Mouse (Mus musculus) gastrocnemius, adult 18-20 months (tissue): Measurements from ENCODE around the gene Prkce. TPM values are rescaled to one million over a fixed set of nuclear protein-coding genes. Genes with fewer than 3 reads are reported as not detected.

ENCODE experiments used
- DNase-seq: peaks from one replicate; pipeline ENCODE4 v3.0.0; 2021; ENCODE audit warnings: low spot score
- total RNA-seq, 2 experiments: library from RNA; stranded (reverse); gene quantifications; 2 replicates each; pipeline ENCODE4 v1.2.3; 2021

Gene Prkce
- total RNA-seq, 2 experiments from 2014 or later = 11.6 to 12.3 TPM

- peak; percentile 29 for DNase-seq
Measured at GRCm38 (mm10) chr17:86507342-86508211, 340.0 kb downstream of the Prkce start.

- DNase-seq = no peak
Measured at GRCm38 (mm10) chr17:86508212-86508490, 340.6 kb downstream of the Prkce start.

GRCm38 (mm10) chr17:86509871-86510270, 342.3 kb downstream of the Prkce start:
- DNase-seq = no peak

- DNase-seq = no peak
Measured at GRCm38 (mm10) chr17:86514974-86515620, 347.5 kb downstream of the Prkce start.

- DNase-seq = no peak
Measured at GRCm38 (mm10) chr17:86516630-86517029, 349.0 kb downstream of the Prkce start.

- no peak for DNase-seq
Measured at GRCm38 (mm10) chr17:86518604-86519003, 351.0 kb downstream of the Prkce start.

GRCm38 (mm10) chr17:86521252-86521651, 353.7 kb downstream of the Prkce start:
- DNase-seq = peak; percentile 20

DNA sequence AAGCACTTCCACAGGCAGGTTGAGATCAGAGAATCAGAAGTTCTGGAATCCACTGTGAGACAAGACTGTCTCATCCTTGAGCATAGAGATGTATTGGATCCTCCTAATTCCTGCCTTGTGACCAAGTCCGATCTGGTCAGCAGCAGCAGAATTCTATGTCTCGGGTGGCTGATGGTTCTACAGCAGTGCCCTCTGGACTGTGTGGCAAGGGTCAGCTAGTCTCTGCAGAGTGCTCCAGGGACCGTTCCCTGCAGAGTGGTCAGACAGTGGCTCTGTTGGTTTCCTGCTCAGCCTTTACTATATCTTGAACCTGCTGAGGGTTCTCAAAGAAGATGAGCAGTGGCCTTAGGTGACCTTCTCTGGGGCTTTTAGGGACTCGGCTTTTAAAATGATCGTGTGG, 355.1 kb downstream of the Prkce start:
- DNase-seq = no peak

GRCm38 (mm10) chr17:86523374-86523773, 355.8 kb downstream of the Prkce start:
- no peak for DNase-seq

GRCm38 (mm10) chr17:86523843-86524242, 356.3 kb downstream of the Prkce start:
- no peak for DNase-seq

GRCm38 (mm10) chr17:86525075-86525474, 357.5 kb downstream of the Prkce start:
- DNase-seq = no peak

- DNase-seq = no peak
Measured at GRCm38 (mm10) chr17:86526016-86526415, 358.4 kb downstream of the Prkce start.

GRCm38 (mm10) chr17:86527298-86527697, 359.7 kb downstream of the Prkce start:
- DNase-seq = no peak

- DNase-seq = no peak
Measured at GRCm38 (mm10) chr17:86529003-86529402, 361.4 kb downstream of the Prkce start.

GRCm38 (mm10) chr17:86529411-86529810, 361.8 kb downstream of the Prkce start:
- DNase-seq = no peak

DNA sequence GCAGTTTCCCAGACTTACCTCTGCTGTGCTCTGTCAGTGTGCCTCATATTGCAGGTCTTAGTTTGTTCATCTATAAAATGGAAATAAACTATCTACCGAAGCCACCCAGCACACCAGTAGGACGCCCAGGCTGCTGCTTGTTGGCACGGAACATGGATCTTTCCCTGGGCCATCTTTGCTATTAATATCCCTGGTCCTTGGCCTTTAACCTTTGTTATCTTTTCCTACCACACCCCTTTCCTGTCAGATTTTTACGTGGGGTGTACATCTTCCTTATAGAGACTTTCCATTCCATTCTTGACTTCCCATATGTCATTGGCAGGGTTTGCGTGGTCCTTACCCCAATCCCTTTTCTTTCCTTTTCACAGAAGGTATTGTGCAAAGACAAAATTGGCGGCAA, 363.6 kb downstream of the Prkce start:
- no peak for DNase-seq

DNA sequence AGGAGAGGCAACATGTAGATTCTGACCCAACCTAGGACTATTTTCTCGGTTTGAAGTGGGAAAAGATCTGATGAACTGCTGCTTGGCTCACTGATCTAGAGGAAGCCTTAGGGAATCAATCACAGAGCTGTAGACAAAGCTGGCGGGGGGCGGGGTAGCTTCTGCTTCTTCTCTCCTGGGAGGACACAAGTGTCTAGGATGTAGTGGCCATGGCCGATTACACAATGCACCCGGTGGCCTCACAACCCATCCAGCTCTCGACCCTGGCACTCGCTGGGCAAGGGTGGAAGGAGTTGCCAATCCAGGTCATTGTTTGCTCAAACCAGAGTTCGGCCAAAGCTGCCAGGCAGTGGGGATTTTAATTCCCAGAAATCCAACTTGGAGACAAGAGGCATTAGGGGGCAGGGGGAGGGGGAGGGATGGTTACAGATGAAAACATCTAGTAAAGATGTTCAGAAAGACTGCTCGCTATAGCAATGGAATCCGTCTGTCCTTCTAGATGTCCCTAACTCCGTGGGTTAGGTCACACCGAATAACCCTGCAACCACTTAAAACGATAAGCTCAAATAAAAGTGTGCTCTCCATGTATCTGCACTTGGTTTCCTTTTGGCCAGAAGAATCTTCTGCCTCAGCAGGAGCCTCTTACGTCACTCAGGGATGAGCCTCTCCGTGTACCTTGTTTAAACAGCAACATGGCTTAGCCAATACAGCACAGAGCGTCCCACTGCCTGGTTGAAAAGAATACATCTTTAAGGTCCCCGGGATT, 365.4 kb downstream of the Prkce start:
- DNase-seq = no peak

GRCm38 (mm10) chr17:86533549-86533851, 365.9 kb downstream of the Prkce start:
- no peak for DNase-seq

- no peak for DNase-seq
Measured at GRCm38 (mm10) chr17:86535096-86535495, 367.5 kb downstream of the Prkce start.

GRCm38 (mm10) chr17:86535827-86536656, 368.5 kb downstream of the Prkce start:
- peak; percentile 89 for DNase-seq

DNA sequence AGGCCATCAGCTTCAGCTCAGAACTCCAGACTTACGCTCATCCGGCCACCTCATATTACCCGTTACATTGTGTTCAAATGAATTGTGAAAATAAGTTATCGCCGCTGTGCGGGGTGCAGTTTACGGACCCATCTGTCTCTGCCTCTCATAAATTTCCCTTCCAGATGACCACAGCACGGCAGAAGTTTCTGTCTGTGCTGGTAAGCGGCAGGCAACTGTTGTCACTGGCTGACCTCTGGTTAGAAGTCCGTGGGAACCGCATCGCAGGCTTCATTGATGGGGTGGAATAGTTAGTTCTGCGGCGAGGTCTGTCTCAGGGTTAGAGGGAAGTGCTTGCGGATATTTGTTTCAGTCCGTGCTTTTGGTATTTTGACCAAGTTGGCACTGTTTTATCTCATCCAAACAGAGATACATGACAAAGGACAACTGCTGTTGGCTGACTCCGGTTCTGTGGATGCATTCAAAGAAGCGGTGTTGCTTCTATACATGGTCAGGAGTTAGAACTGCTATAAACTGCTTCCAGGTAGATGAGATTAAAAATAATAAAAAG, 372.4 kb downstream of the Prkce start:
- no peak for DNase-seq
